In the genomic region with DNA sequence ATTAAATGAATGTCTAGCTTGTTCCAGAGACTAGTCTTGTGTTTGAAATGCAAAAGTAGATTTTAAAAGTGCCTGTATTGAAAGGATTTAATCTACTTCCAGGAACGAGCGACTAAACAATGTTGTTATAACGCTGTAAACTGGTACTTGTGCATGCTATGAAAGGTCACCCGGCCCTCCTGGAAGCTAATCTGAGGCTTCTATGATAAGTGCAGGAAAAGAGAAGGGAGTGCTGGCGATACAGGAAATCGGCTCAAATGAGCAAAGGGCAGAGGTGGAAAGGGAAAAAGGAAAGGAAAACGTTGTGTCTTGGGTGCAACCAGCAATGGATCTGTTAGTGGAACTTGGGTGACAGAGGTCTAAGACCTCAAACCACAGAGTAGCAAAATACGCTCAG, we compare ENCODE assay signal across 8 mouse cellular contexts. TPM values are rescaled to one million over a fixed set of nuclear protein-coding genes. Genes with fewer than 3 reads are reported as not detected.
DNase-seq lines count a peak whose midpoint lies in the region; ATAC-seq and TF ChIP-seq lines count a peak whose summit lies in the region.

No protein-coding gene starts in this region.

- H3K4me3 ChIP-seq in gastrocnemius, adult 2 months, result peak overlapping the region; percentile 93
- peak overlapping the region in 2 of 3 experiments; percentile 5 to 90 for H3K4me3 ChIP-seq in CH12.LX (replicated peaks in 1 of 3; ENCODE audit: low read depth in 2 of 3, low read length in 2 of 3, poor library complexity in 1 of 3)
- H3K4me3 ChIP-seq in forebrain, embryonic 13.5 days, result peak overlapping the region; percentile 91
- H3K4me3 ChIP-seq in limb, embryonic 14.5 days (replicated peaks; ENCODE audit: low read length), result peak overlapping the region; percentile 97
- H3K4me3 ChIP-seq in stomach, embryonic 14.5 days (ENCODE audit: low read depth, low read length), result peak overlapping the region; percentile 96

- peak overlapping the region; percentile 92 for H3K27ac ChIP-seq in gastrocnemius, adult 2 months
- no peak overlapping the region for H3K27ac ChIP-seq in CH12.LX (ENCODE audit: insufficient read depth, low read depth)
- H3K27ac ChIP-seq in forebrain, embryonic 13.5 days, result peak overlapping the region; percentile 99; the same call in 1 of the 2 replicates
- peak overlapping the region; percentile 99; the same call in 1 of the 2 replicates for H3K27ac ChIP-seq in limb, embryonic 14.5 days (replicated peaks; ENCODE audit: low read depth, low read length)
- peak overlapping the region; percentile 98 for H3K27ac ChIP-seq in stomach, embryonic 14.5 days (ENCODE audit: low read length)

- H3K9ac ChIP-seq in CH12.LX (ENCODE audit: insufficient read depth, low read depth), result 0 out of 2 replicates have a peak overlapping the region, but pooled peaks have one; percentile 0
- peak overlapping the region; percentile 97; the same call in 1 of the 2 replicates for H3K9ac ChIP-seq in forebrain, embryonic 13.5 days
- H3K9ac ChIP-seq in limb, embryonic 14.5 days (ENCODE audit: low read depth, low read length, severe bottlenecking), result no peak overlapping the region
- H3K9ac ChIP-seq in stomach, embryonic 14.5 days (replicated peaks; ENCODE audit: low read depth, low read length), result peak overlapping the region; percentile 95; the same call in 1 of the 2 replicates

- dilution Hi-C loops in CH12.LX (cut with MboI; ENCODE audit: extremely low pct_ligation_motif_present, extremely low pct_unique_long_range_greater_than_20kb, low sequenced_read_pairs), result no loop called here

- peaks cover 2 to 48% of the 10 kb centered on the region in 2 experiments for H3K4me1 ChIP-seq in CH12.LX (ENCODE audit: control insufficient read depth in 1 of 2, insufficient read depth in 2 of 2)
- H3K4me1 ChIP-seq in forebrain, embryonic 13.5 days, result peaks cover 16% of the 10 kb centered on the region
- H3K4me1 ChIP-seq in limb, embryonic 14.5 days (ENCODE audit: control insufficient read depth, insufficient read depth, low read length), result peaks cover 25% of the 10 kb centered on the region
- H3K4me1 ChIP-seq in stomach, embryonic 14.5 days (ENCODE audit: control insufficient read depth, insufficient read depth, low read length), result peaks cover 14% of the 10 kb centered on the region; the same call in 1 of the 2 replicates

- H3K4me2 ChIP-seq in CH12.LX (ENCODE audit: insufficient read depth, low read depth, poor library complexity, severe bottlenecking), result peak overlapping the region; percentile 63; the same call in 1 of the 2 replicates
- peak overlapping the region; percentile 26 for H3K4me2 ChIP-seq in forebrain, embryonic 13.5 days
- H3K4me2 ChIP-seq in limb, embryonic 14.5 days (replicated peaks; ENCODE audit: low read depth, low read length, severe bottlenecking), result peak overlapping the region; percentile 46
- H3K4me2 ChIP-seq in stomach, embryonic 14.5 days (replicated peaks; ENCODE audit: low read depth, low read length), result peak overlapping the region; percentile 79

- H3K27me3 ChIP-seq in CH12.LX (replicated peaks), result no peaks in the 10 kb centered on the region
- no peaks in the 10 kb centered on the region for H3K27me3 ChIP-seq in forebrain, embryonic 13.5 days
- no peaks in the 10 kb centered on the region for H3K27me3 ChIP-seq in limb, embryonic 14.5 days (ENCODE audit: control insufficient read depth, insufficient read depth, low read length)
- no peaks in the 10 kb centered on the region for H3K27me3 ChIP-seq in stomach, embryonic 14.5 days (ENCODE audit: control insufficient read depth, insufficient read depth, low read length)

- intact Hi-C loops in gastrocnemius, adult 2 months (cut with DNase I), result loop anchor here (5.0 kb wide), 1 partner anchor 34 kb away; a partner anchor contains a TSS

- TF ChIP-seq CTCF in gastrocnemius, adult 2 months (IDR thresholded peaks at IDR 0.05), result no peak
- no peak; a peak in 1 of 4 replicates for TF ChIP-seq CTCF in CH12.LX (conservative IDR thresholded peaks at IDR 0.05 in 1 of 2, IDR thresholded peaks at IDR 0.05 in 1 of 2; ENCODE audit: low read depth in 2 of 2, low read length in 2 of 2)

- ATAC-seq in forebrain, embryonic 13.5 days, result 0 out of 2 replicates have a peak, but pooled peaks have one; percentile 5
- no peak for ATAC-seq in limb, embryonic 14.5 days (ENCODE audit: low FRiP score, low read depth)
- 0 out of 2 replicates have a peak, but pooled peaks have one; percentile 11 for ATAC-seq in stomach, embryonic 14.5 days (ENCODE audit: insufficient number of reproducible peaks, insufficient read depth, low FRiP score, low read depth)

- no peak for DNase-seq in gastrocnemius, adult 2 months
- no peak for DNase-seq in gastrocnemius, adult 8-10 months (ENCODE audit: low spot score in 2 of 2)
- DNase-seq in CH12.LX (ENCODE audit: extremely low read depth), result no peak
- no peak for DNase-seq in limb, embryonic 14.5 days (ENCODE audit: low spot score)
- DNase-seq in layer of hippocampus, adult 8-10 months (ENCODE audit: low spot score in 2 of 2), result no peak
- no peak for DNase-seq in layer of hippocampus, postnatal 36 days

- WGBS in forebrain, embryonic 13.5 days, result 28% methylated on average over 8 of the region's 8 CpGs
- 32% methylated on average over 8 of the region's 8 CpGs for WGBS in limb, embryonic 14.5 days
- 21% methylated on average over 8 of the region's 8 CpGs for WGBS in stomach, embryonic 14.5 days

- no peak for TF ChIP-seq RAD21 in CH12.LX (IDR thresholded peaks at IDR 0.05; ENCODE audit: low read depth, low read length)

- TF ChIP-seq EP300 in CH12.LX (IDR thresholded peaks at IDR 0.05; ENCODE audit: low read length), result no peak

- peaks cover 0 to 12% of the 10 kb centered on the region in 2 experiments for H3K36me3 ChIP-seq in CH12.LX (replicated peaks in 1 of 2; ENCODE audit: control insufficient read depth in 1 of 2, insufficient read depth in 1 of 2, low read length in 1 of 2)
- no peaks in the 10 kb centered on the region for H3K36me3 ChIP-seq in forebrain, embryonic 13.5 days (ENCODE audit: poor library complexity, severe bottlenecking)
- H3K36me3 ChIP-seq in limb, embryonic 14.5 days (ENCODE audit: control insufficient read depth, insufficient read depth, low read length), result peaks cover 6% of the 10 kb centered on the region
- H3K36me3 ChIP-seq in stomach, embryonic 14.5 days (ENCODE audit: control insufficient read depth, insufficient read depth, low read length), result 0 out of 2 replicates have a peak, but pooled peaks cover under 1% of the 10 kb centered on the region

- TF ChIP-seq POLR2A in CH12.LX (IDR thresholded peaks at IDR 0.05; ENCODE audit: low read depth, low read length), result no peak
- no peak for TF ChIP-seq POLR2A in limb, embryonic 14.5 days (IDR thresholded peaks at IDR 0.05; ENCODE audit: borderline replicate concordance, extremely low read depth, insufficient read depth, insufficient read length)

- in situ Hi-C loops in CH12.LX (cut with MboI; ENCODE audit: low pct_ligation_motif_present, low pct_unique_long_range_greater_than_20kb, low sequenced_read_pairs), result no loop called here

- H3K79me2 ChIP-seq in CH12.LX (replicated peaks; ENCODE audit: control insufficient read depth, extremely low read depth, insufficient read depth, poor library complexity, severe bottlenecking), result peaks cover 39% of the 10 kb centered on the region

- H3K9me3 ChIP-seq in CH12.LX (replicated peaks; ENCODE audit: low read length), result no peaks in the 10 kb centered on the region
- no peaks in the 10 kb centered on the region for H3K9me3 ChIP-seq in forebrain, embryonic 13.5 days (replicated peaks)
- H3K9me3 ChIP-seq in limb, embryonic 14.5 days (ENCODE audit: control insufficient read depth, low read length), result no peaks in the 10 kb centered on the region
- H3K9me3 ChIP-seq in stomach, embryonic 14.5 days (ENCODE audit: control insufficient read depth, low read depth, low read length), result no peaks in the 10 kb centered on the region

RNA-seq across cellular contexts. Expression of a gene that starts 0.3 kb away (rescaled TPM):
- 10 to 100 TPM; 54.7 to 55.2 TPM for total RNA-seq in gastrocnemius, adult 2 months (2021)
- 10 to 100 TPM; 52.7 to 69.3 (median 59.6) TPM for total RNA-seq in gastrocnemius, adult 8-10 months (2022)
- 68.9 and 69.2 TPM in 2 replicates for total RNA-seq in CH12.LX (2012; rRNA removed)
- 190 and 191 TPM in 2 replicates for total RNA-seq in CH12.LX (2014; rRNA removed)
- polyA plus RNA-seq in CH12.LX (2012; ENCODE audit: insufficient read length, low read depth), result 125 and 185 TPM in 2 replicates
- 168 and 176 TPM in 2 replicates for polyA plus RNA-seq in forebrain, embryonic 13.5 days (2015; fragmentation: Nextera tagmentation; extraction: Ambion mirVana)
- polyA plus RNA-seq in limb, embryonic 14.5 days (2012; rRNA removed), result 104 and 120 TPM in 2 replicates
- polyA plus RNA-seq in limb, embryonic 14.5 days (2014; fragmentation: Nextera tagmentation; extraction: Ambion mirVana), result 202 and 208 TPM in 2 replicates
- polyA plus RNA-seq in stomach, embryonic 14.5 days (2014; fragmentation: Nextera tagmentation; extraction: Ambion mirVana), result 217 TPM in 2 replicates
- 10 to 100 TPM; 66.8 to 80.8 (median 73.2) TPM for total RNA-seq in layer of hippocampus, adult 8-10 months (2022)
- total RNA-seq in layer of hippocampus, postnatal 36 days (2021), result 10 to 100 TPM; 72.0 to 84.8 TPM

RNA-seq across cellular contexts. Expression of a gene that starts 28.2 kb away (rescaled TPM):
- not detected for total RNA-seq in gastrocnemius, adult 2 months (2021)
- not detected for total RNA-seq in gastrocnemius, adult 8-10 months (2022)
- total RNA-seq in CH12.LX (2012; rRNA removed), result 16.0 and 19.6 TPM in 2 replicates
- 22.8 and 24.3 TPM in 2 replicates for total RNA-seq in CH12.LX (2014; rRNA removed)
- polyA plus RNA-seq in CH12.LX (2012; ENCODE audit: insufficient read length, low read depth), result 27.8 and 35.5 TPM in 2 replicates
- 38.5 and 41.8 TPM in 2 replicates for polyA plus RNA-seq in forebrain, embryonic 13.5 days (2015; fragmentation: Nextera tagmentation; extraction: Ambion mirVana)
- 22.2 and 23.4 TPM in 2 replicates for polyA plus RNA-seq in limb, embryonic 14.5 days (2012; rRNA removed)
- polyA plus RNA-seq in limb, embryonic 14.5 days (2014; fragmentation: Nextera tagmentation; extraction: Ambion mirVana), result 44.4 and 46.6 TPM in 2 replicates
- polyA plus RNA-seq in stomach, embryonic 14.5 days (2014; fragmentation: Nextera tagmentation; extraction: Ambion mirVana), result 49.7 and 60.1 TPM in 2 replicates
- 1 to 10 TPM in 1 of 4 experiments, under 1 TPM in 2, not detected in 1; 0.41 to 1.3 (median 0.52) TPM for total RNA-seq in layer of hippocampus, adult 8-10 months (2022)
- not detected for total RNA-seq in layer of hippocampus, postnatal 36 days (2021)

RNA-seq across cellular contexts. Expression of a gene that starts 33.5 kb away (rescaled TPM):
- total RNA-seq in gastrocnemius, adult 2 months (2021), result 10 to 100 TPM; 19.4 to 20.8 TPM
- 10 to 100 TPM; 15.3 to 20.5 (median 19.2) TPM for total RNA-seq in gastrocnemius, adult 8-10 months (2022)
- total RNA-seq in CH12.LX (2012; rRNA removed), result 27.2 and 33.8 TPM in 2 replicates
- 97.6 and 110 TPM in 2 replicates for total RNA-seq in CH12.LX (2014; rRNA removed)
- 60.4 and 70.1 TPM in 2 replicates for polyA plus RNA-seq in CH12.LX (2012; ENCODE audit: insufficient read length, low read depth)
- polyA plus RNA-seq in forebrain, embryonic 13.5 days (2015; fragmentation: Nextera tagmentation; extraction: Ambion mirVana), result 90.1 and 98.6 TPM in 2 replicates
- 42.3 and 45.3 TPM in 2 replicates for polyA plus RNA-seq in limb, embryonic 14.5 days (2012; rRNA removed)
- 82.1 and 83.9 TPM in 2 replicates for polyA plus RNA-seq in limb, embryonic 14.5 days (2014; fragmentation: Nextera tagmentation; extraction: Ambion mirVana)
- polyA plus RNA-seq in stomach, embryonic 14.5 days (2014; fragmentation: Nextera tagmentation; extraction: Ambion mirVana), result 59.9 and 66.7 TPM in 2 replicates
- 100 to 1,000 TPM; 139 to 172 (median 157) TPM for total RNA-seq in layer of hippocampus, adult 8-10 months (2022)
- total RNA-seq in layer of hippocampus, postnatal 36 days (2021), result 100 to 1,000 TPM; 164 to 181 TPM

RNA-seq across cellular contexts. Expression of a gene that starts 43.4 kb away (rescaled TPM):
- 10 to 100 TPM; 53.0 to 58.9 TPM for total RNA-seq in gastrocnemius, adult 2 months (2021)
- total RNA-seq in gastrocnemius, adult 8-10 months (2022), result 10 to 100 TPM; 50.0 to 57.8 (median 53.9) TPM
- total RNA-seq in CH12.LX (2012; rRNA removed) (9.6 and 10.7 TPM in 2 replicates), CH12.LX (2014; rRNA removed) (17.1 and 19.1 TPM in 2 replicates)
- polyA plus RNA-seq in CH12.LX (2012; ENCODE audit: insufficient read length, low read depth), result 9.4 and 13.1 TPM in 2 replicates
- 20.4 and 23.8 TPM in 2 replicates for polyA plus RNA-seq in forebrain, embryonic 13.5 days (2015; fragmentation: Nextera tagmentation; extraction: Ambion mirVana)
- polyA plus RNA-seq in limb, embryonic 14.5 days (2012; rRNA removed), result 17.2 and 19.5 TPM in 2 replicates
- polyA plus RNA-seq in limb, embryonic 14.5 days (2014; fragmentation: Nextera tagmentation; extraction: Ambion mirVana), result 25.2 and 26.7 TPM in 2 replicates
- polyA plus RNA-seq in stomach, embryonic 14.5 days (2014; fragmentation: Nextera tagmentation; extraction: Ambion mirVana), result 24.3 and 30.6 TPM in 2 replicates
- 10 to 100 TPM; 19.9 to 31.3 (median 24.3) TPM for total RNA-seq in layer of hippocampus, adult 8-10 months (2022)
- total RNA-seq in layer of hippocampus, postnatal 36 days (2021), result 10 to 100 TPM; 24.1 to 24.3 TPM

Comparison
In these comparisons a context has a peak if more than half of its experiments do, and no peak if none do; other contexts are left out.
1. H3K4me2 ChIP-seq: peak in every context shown above with its lines; median percentile 79 in stomach, embryonic 14.5 days; 63 in CH12.LX; 46 in limb, embryonic 14.5 days; 26 in forebrain, embryonic 13.5 days.
2. RNA of a gene that starts 28.2 kb away (total RNA-seq): 16.0 to 24.3 TPM in CH12.LX; 0.41 to 1.3 TPM in layer of hippocampus, adult 8-10 months, not detected in layer of hippocampus, postnatal 36 days, not detected in gastrocnemius, adult 2 months and not detected in gastrocnemius, adult 8-10 months; every median in the first group is over 4 times any median in the second.
3. Peak in every context shown above with its lines, with median percentiles within 50 percentile points of each other: H3K4me3 ChIP-seq.